Comparison of ENCODE assay signal across 11 mouse cellular contexts in genomic region chr9:21795579-21795978, GRCm38 (mm10). TPM values are rescaled to one million over a fixed set of nuclear protein-coding genes. Genes with fewer than 3 reads are reported as not detected.
A peak's percentile ranks its signal among the peaks of the same experiment; 100 is the strongest.
DNase-seq lines count a peak whose midpoint lies in the region; ATAC-seq and TF ChIP-seq lines count a peak whose summit lies in the region.
"Had no signal": no experiment of that assay in that cellular context is flagged by ENCODE, and none has a peak within 500 bp of the region (broad histone marks: within the 10 kb centered on the region; RNA-seq: fewer than 3 reads in every experiment).

No protein-coding gene starts in this region.

- H3K9me3 ChIP-seq in kidney, embryonic 14.5 days (ENCODE audit: control insufficient read depth, low read length): no peaks in the 10 kb centered on the region
- H3K9me3 ChIP-seq in ES-Bruce4 (replicated peaks; ENCODE audit: control insufficient read depth, insufficient read depth, low read length, poor library complexity, severe bottlenecking): no peaks in the 10 kb centered on the region
- no peaks in the 10 kb centered on the region for H3K9me3 ChIP-seq in hindbrain, postnatal 0 days (ENCODE audit: low read length)
- H3K9me3 ChIP-seq: liver, embryonic 15.5 days had no signal

- peak overlapping the region; percentile 63 for H3K4me2 ChIP-seq in kidney, embryonic 14.5 days (replicated peaks; ENCODE audit: low read depth, low read length)
- H3K4me2 ChIP-seq in hindbrain, postnatal 0 days (ENCODE audit: low read depth, low read length): peak overlapping the region; percentile 5; the same call in 1 of the 2 replicates
- H3K4me2 ChIP-seq: liver, embryonic 15.5 days had no signal

- peak overlapping the region; percentile 88; the same call in 1 of the 2 replicates for H3K4me3 ChIP-seq in kidney, embryonic 14.5 days (ENCODE audit: low read length)
- peak overlapping the region; percentile 31 for H3K4me3 ChIP-seq in ES-Bruce4 (ENCODE audit: low read depth, low read length)
- no peak overlapping the region for H3K4me3 ChIP-seq in hindbrain, postnatal 0 days (ENCODE audit: low read length)
- H3K4me3 ChIP-seq: liver, embryonic 15.5 days had no signal

- no peak for ATAC-seq in kidney, embryonic 14.5 days (ENCODE audit: low FRiP score, low TSS enrichment)
- no peak for ATAC-seq in hindbrain, postnatal 0 days

- peak overlapping the region; percentile 52; the same call in 1 of the 2 replicates for H3K9ac ChIP-seq in kidney, embryonic 14.5 days (ENCODE audit: low read depth, low read length)
- H3K9ac ChIP-seq in ES-Bruce4 (ENCODE audit: low read depth, poor library complexity, severe bottlenecking): peak overlapping the region; percentile 43
- H3K9ac ChIP-seq in hindbrain, postnatal 0 days (replicated peaks; ENCODE audit: low read length): no peak overlapping the region
- H3K9ac ChIP-seq: liver, embryonic 15.5 days had no signal

- peak overlapping the region; percentile 53; the same call in 1 of the 2 replicates for H3K27ac ChIP-seq in kidney, embryonic 14.5 days (ENCODE audit: low read depth, low read length)
- no peak overlapping the region for H3K27ac ChIP-seq in ES-Bruce4 (ENCODE audit: insufficient read depth, low read length)
- H3K27ac ChIP-seq in hindbrain, postnatal 0 days: no peak overlapping the region
- H3K27ac ChIP-seq: liver, embryonic 15.5 days had no signal

- H3K27me3 ChIP-seq in kidney, embryonic 14.5 days (ENCODE audit: control insufficient read depth, insufficient read depth, low read length): no peaks in the 10 kb centered on the region
- H3K27me3 ChIP-seq in ES-Bruce4 (ENCODE audit: control insufficient read depth, insufficient read depth, low read length, poor library complexity, severe bottlenecking): no peaks in the 10 kb centered on the region
- H3K27me3 ChIP-seq in hindbrain, postnatal 0 days (ENCODE audit: insufficient read depth, low read length): no peaks in the 10 kb centered on the region

- no peak for TF ChIP-seq POLR2A in ES-Bruce4 (IDR thresholded peaks at IDR 0.05; ENCODE audit: insufficient read depth, low read length)

- H3K4me1 ChIP-seq in kidney, embryonic 14.5 days (ENCODE audit: control insufficient read depth, insufficient read depth, low read length): peaks cover 26% of the 10 kb centered on the region
- peaks cover 5% of the 10 kb centered on the region for H3K4me1 ChIP-seq in ES-Bruce4 (ENCODE audit: control insufficient read depth, insufficient read depth, low read length)
- no peaks in the 10 kb centered on the region for H3K4me1 ChIP-seq in hindbrain, postnatal 0 days (ENCODE audit: insufficient read depth, low read length)

- TF ChIP-seq CTCF in ES-Bruce4 (IDR thresholded peaks at IDR 0.05; ENCODE audit: low read depth, low read length): no peak
- TF ChIP-seq CTCF in hindbrain, postnatal 0 days (IDR thresholded peaks at IDR 0.05; ENCODE audit: low read depth): no peak

- TF ChIP-seq EP300 in ES-Bruce4 (IDR thresholded peaks at IDR 0.05; ENCODE audit: insufficient read depth, low read depth, low read length): no peak

- peaks cover 51% of the 10 kb centered on the region for H3K36me3 ChIP-seq in kidney, embryonic 14.5 days (ENCODE audit: control insufficient read depth, insufficient read depth, low read length)
- peaks cover 24% of the 10 kb centered on the region for H3K36me3 ChIP-seq in ES-Bruce4 (ENCODE audit: control insufficient read depth, insufficient read depth, low read length, poor library complexity, severe bottlenecking)
- no peaks in the 10 kb centered on the region for H3K36me3 ChIP-seq in hindbrain, postnatal 0 days (ENCODE audit: insufficient read depth, low read length)

- WGBS in kidney, embryonic 14.5 days: 74% methylated on average over 5 of the region's 5 CpGs
- 83% methylated on average over 5 of the region's 5 CpGs for WGBS in hindbrain, postnatal 0 days

- DNase-seq in cerebellum, adult 9-11 months: peak; percentile 58
- DNase-seq in cerebellum, adult 18-20 months: no peak
- DNase-seq in kidney, adult 11 months: no peak
- no peak for DNase-seq in hindbrain, postnatal 0 days (ENCODE audit: low spot score)
- no peak for DNase-seq in layer of hippocampus, postnatal 25 days (ENCODE audit: extremely low spot score in 1 of 2, low spot score in 1 of 2)
- no peak for DNase-seq in layer of hippocampus, postnatal 10 days (ENCODE audit: low spot score in 2 of 2)
- DNase-seq: spleen, adult 18-20 months had no signal

RNA-seq across cellular contexts. Expression of gene Kank2, which starts 3.0 kb away (rescaled TPM):
- 9.4 and 14.3 TPM in 2 replicates for polyA plus RNA-seq in kidney, embryonic 14.5 days (2014; fragmentation: Nextera tagmentation; extraction: Ambion mirVana)
- 62.3 and 63.5 TPM in 2 replicates for polyA plus RNA-seq in ES-Bruce4 (2011; ENCODE audit: insufficient read depth, insufficient read length, low read depth, missing spikeins)
- total RNA-seq in hindbrain, postnatal 0 days (2014; rRNA removed): 15.6 and 19.1 TPM in 2 replicates
- polyA plus RNA-seq in hindbrain, postnatal 0 days (2015; fragmentation: Nextera tagmentation; extraction: Ambion mirVana): 3.1 and 3.4 TPM in 2 replicates
- total RNA-seq in layer of hippocampus, postnatal 25 days (2021): 1 to 10 TPM; 6.3 to 7.4 TPM
- total RNA-seq in layer of hippocampus, postnatal 10 days (2021): 1 to 10 TPM; 7.5 to 7.8 TPM

RNA-seq across cellular contexts. Expression of gene Spc24, which starts 35.5 kb away (rescaled TPM):
- 139 and 150 TPM in 2 replicates for polyA plus RNA-seq in kidney, embryonic 14.5 days (2014; fragmentation: Nextera tagmentation; extraction: Ambion mirVana)
- 56.6 and 62.5 TPM in 2 replicates for polyA plus RNA-seq in ES-Bruce4 (2011; ENCODE audit: insufficient read depth, insufficient read length, low read depth, missing spikeins)
- total RNA-seq in hindbrain, postnatal 0 days (2014; rRNA removed): 20.3 and 31.1 TPM in 2 replicates
- polyA plus RNA-seq in hindbrain, postnatal 0 days (2015; fragmentation: Nextera tagmentation; extraction: Ambion mirVana): 26.2 and 27.1 TPM in 2 replicates
- 1 to 10 TPM; 1.1 to 2.5 TPM for total RNA-seq in layer of hippocampus, postnatal 25 days (2021)
- 1 to 10 TPM; 4.6 to 6.4 TPM for total RNA-seq in layer of hippocampus, postnatal 10 days (2021)

RNA-seq across cellular contexts. Expression of gene Angptl8, which starts 39.7 kb away (rescaled TPM):
- 2.6 and 3.4 TPM in 2 replicates for polyA plus RNA-seq in kidney, embryonic 14.5 days (2014; fragmentation: Nextera tagmentation; extraction: Ambion mirVana)
- polyA plus RNA-seq in ES-Bruce4 (2011; ENCODE audit: insufficient read depth, insufficient read length, low read depth, missing spikeins): not detected in 2 replicates
- not detected in 2 replicates for total RNA-seq in hindbrain, postnatal 0 days (2014; rRNA removed)
- 0.34 and 0.57 TPM in 2 replicates for polyA plus RNA-seq in hindbrain, postnatal 0 days (2015; fragmentation: Nextera tagmentation; extraction: Ambion mirVana)
- total RNA-seq in layer of hippocampus, postnatal 25 days (2021): not detected
- not detected for total RNA-seq in layer of hippocampus, postnatal 10 days (2021)
- total RNA-seq: midbrain, postnatal 0 days had no signal

RNA-seq across cellular contexts. Expression of gene Dock6, which starts 56.9 kb away (rescaled TPM):
- polyA plus RNA-seq in kidney, embryonic 14.5 days (2014; fragmentation: Nextera tagmentation; extraction: Ambion mirVana): 31.9 and 39.7 TPM in 2 replicates
- polyA plus RNA-seq in ES-Bruce4 (2011; ENCODE audit: insufficient read depth, insufficient read length, low read depth, missing spikeins): 74.9 and 80.8 TPM in 2 replicates
- total RNA-seq in hindbrain, postnatal 0 days (2014; rRNA removed): 15.6 and 20.6 TPM in 2 replicates
- polyA plus RNA-seq in hindbrain, postnatal 0 days (2015; fragmentation: Nextera tagmentation; extraction: Ambion mirVana): 11.5 and 11.7 TPM in 2 replicates
- total RNA-seq in layer of hippocampus, postnatal 25 days (2021): 10 to 100 TPM; 13.1 to 18.4 TPM
- 10 to 100 TPM; 32.6 to 34.5 TPM for total RNA-seq in layer of hippocampus, postnatal 10 days (2021)
